Mouse (Mus musculus) fat pad, adult 2 months (tissue): Measurements from ENCODE around the gene Olfr1093.

Source experiments
- DNase-seq: peaks from one replicate; pipeline ENCODE4 v3.0.0-alpha.2; 2011; ENCODE audit warnings: low read depth, low spot score; ENCODE audit errors: extremely low read depth

The Olfr1093 gene

DNA sequence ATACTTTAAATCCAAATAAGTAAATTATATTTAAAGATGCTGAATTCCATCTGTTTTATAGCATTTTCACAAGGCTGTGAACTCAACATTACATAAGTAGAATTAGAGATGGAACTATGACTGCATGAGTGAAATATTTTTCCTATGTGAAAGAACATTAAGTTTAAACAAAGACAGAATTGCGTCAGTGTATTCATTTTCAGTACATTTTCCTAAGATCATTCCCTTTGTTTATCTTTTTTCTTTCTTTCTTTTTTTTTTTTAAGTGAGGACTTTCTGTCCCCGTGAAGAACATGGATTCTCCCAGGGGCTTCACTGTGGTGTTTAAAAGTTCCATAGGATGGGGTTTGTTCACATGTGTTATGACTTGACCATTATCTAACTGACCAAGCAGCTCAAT is at the start of gene Olfr1093:
Gene Olfr1093 (plus strand): TSS at position 301 of the 400 bp plus-strand sequence.
- DNase-seq: no peak

DNA sequence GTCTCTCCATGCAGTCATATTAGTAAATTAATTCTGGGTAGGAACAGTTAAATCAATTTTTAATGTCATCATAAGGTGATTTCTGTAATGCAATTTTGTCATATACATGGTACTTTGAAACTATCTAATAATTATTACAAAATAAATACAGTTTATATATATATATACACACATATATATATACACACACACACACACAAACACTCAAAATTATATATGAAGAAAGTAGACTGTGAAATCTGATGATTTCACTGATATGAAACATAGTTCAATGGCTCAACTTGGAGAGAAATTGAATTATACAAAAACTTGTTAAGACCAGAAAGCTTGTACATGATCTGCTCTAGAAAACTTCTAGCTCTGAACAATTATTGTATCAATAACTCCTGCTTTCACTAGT is 48.7 kb upstream of the Olfr1093 start, which contains the start of gene Olfr1089:
Gene Olfr1089 (minus strand): TSS at position 101 of the 400 bp plus-strand sequence.
- DNase-seq: no peak

DNA sequence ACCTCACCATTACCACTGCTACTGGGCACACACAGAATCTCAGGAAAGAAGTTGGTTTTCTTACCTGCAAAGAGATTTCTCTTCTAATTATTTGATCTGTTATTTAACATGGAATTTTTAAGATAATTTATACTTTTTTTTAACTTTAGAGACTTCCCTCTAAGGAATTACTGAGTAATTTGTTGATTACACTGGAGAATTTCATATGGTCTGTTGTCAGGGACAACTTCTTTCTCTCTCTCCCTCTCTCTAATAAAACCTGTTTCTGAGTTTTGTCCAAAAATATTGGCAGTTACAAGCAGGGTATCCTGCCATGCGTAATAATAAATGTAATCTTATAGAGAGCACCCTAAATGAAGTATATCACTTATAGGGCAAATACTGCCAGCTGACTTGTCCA is 23.4 kb upstream of the Olfr1093 start, which contains the start of gene Olfr1090:
Gene Olfr1090 (minus strand): TSS at position 101 of the 400 bp plus-strand sequence.
- DNase-seq: no peak

DNA sequence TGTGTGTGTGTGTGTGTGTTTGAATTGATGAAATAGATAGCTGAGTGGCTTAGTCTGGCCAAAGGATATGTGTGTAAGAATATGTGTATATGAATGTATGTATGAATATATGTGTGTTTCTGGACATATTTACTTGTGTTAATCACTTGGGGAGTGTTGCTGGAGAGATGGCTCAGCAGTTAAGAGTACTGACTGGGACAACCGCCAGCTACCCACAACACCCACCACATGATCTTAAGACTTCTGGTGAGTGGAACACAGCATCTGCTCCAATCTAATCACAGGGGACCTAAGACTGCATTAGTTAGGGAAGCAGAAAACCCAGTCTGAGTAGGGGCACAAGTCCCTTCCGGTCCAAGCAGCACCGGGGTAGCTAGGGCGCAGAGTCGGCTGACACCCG is 21.2 kb upstream of the Olfr1093 start:
- DNase-seq: no peak

DNA sequence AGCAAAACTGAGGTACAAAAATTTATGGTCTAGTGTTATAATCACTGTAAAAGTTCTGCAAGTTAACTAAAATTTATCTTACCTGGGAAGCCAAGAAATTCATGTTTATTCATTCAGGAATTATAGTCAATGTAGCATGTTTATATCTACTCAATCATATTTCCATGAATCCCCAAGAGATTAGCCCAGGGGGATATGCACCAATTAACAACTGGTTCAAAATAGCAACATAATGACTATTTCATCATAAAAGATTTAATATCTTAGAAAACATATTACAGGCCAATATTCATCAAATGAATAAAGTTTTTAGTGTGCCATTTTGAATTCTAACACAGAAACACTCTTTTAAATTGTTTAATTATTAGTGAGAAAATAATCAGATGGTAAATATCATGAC is 27.6 kb downstream of the Olfr1093 start, which contains the start of gene Olfr141:
Gene Olfr141 (minus strand): TSS at position 101 of the 400 bp plus-strand sequence.
- DNase-seq: no peak

DNA sequence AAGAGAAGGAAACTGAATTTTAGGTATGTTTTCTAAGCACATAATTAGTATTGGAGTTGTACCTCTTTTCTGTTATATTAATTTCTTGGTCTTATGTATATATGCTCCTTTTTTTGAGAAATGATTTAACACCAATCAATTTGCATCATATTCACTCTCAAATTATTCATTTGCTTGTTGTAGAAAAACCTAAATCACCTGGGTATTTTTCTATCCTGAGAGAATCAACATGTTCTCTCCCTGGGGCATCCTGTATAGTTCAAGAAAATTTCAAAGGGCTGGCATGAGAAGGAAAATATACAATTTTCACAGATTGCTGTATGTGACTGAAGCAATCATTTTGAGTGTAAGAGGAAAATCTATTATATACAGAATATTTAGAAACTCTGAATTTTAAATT is 42.1 kb downstream of the Olfr1093 start, which contains the start of gene Olfr1094:
Gene Olfr1094 (plus strand): TSS at position 301 of the 400 bp plus-strand sequence.
- no peak for DNase-seq
